Comparison of ENCODE assay signal across 8 mouse cellular contexts in genomic region chr13:63335421-63336134, GRCm38 (mm10).
DNase-seq lines count a peak whose midpoint lies in the region; ATAC-seq and TF ChIP-seq lines count a peak whose summit lies in the region.

No protein-coding gene starts in this region.

- 84% methylated on average over 4 of the region's 4 CpGs for WGBS in spleen, adult 2 months
- WGBS in embryonic facial prominence, embryonic 15.5 days: 51% methylated on average over 4 of the region's 4 CpGs
- WGBS in limb, embryonic 11.5 days: 43% methylated on average over 4 of the region's 4 CpGs
- 77% methylated on average over 4 of the region's 4 CpGs for WGBS in small intestine, adult 2 months

- no peak for ATAC-seq in embryonic facial prominence, embryonic 15.5 days (ENCODE audit: insufficient number of reproducible peaks, low FRiP score, low TSS enrichment, low read depth)
- no peak; the same call in 1 of the 2 replicates for ATAC-seq in limb, embryonic 11.5 days (ENCODE audit: insufficient number of reproducible peaks, low FRiP score, low TSS enrichment, low read depth)

- no peak overlapping the region for H3K4me2 ChIP-seq in embryonic facial prominence, embryonic 15.5 days (replicated peaks)
- H3K4me2 ChIP-seq in limb, embryonic 11.5 days (ENCODE audit: low read depth, severe bottlenecking): no peak overlapping the region

- no peak for TF ChIP-seq POLR2A in spleen, adult 2 months (IDR thresholded peaks at IDR 0.05; ENCODE audit: low read depth, low read length)
- no peak for TF ChIP-seq POLR2A in small intestine, adult 2 months (IDR thresholded peaks at IDR 0.05; ENCODE audit: low read depth, low read length)

- no peaks in the 10 kb centered on the region for H3K27me3 ChIP-seq in spleen, adult 2 months (ENCODE audit: control insufficient read depth, insufficient read depth, low read length)
- H3K27me3 ChIP-seq in embryonic facial prominence, embryonic 15.5 days: no peaks in the 10 kb centered on the region
- no peaks in the 10 kb centered on the region for H3K27me3 ChIP-seq in limb, embryonic 11.5 days (ENCODE audit: control insufficient read depth, insufficient read depth, low read length)
- no peaks in the 10 kb centered on the region for H3K27me3 ChIP-seq in small intestine, adult 2 months (ENCODE audit: control insufficient read depth, insufficient read depth, low read length)

- no peaks in the 10 kb centered on the region for H3K9me3 ChIP-seq in embryonic facial prominence, embryonic 15.5 days (replicated peaks)
- no peaks in the 10 kb centered on the region for H3K9me3 ChIP-seq in limb, embryonic 11.5 days (ENCODE audit: control insufficient read depth, low read length)

- DNase-seq in cerebellum, adult 8-10 months: peak; percentile 46
- no peak for DNase-seq in cerebellum, adult 9-11 months
- DNase-seq in spleen, adult 2 months (ENCODE audit: low read depth in 1 of 2, low spot score in 2 of 2): no peak
- DNase-seq in spleen, adult 18-20 months: no peak
- DNase-seq in limb, embryonic 11.5 days (ENCODE audit: low spot score): peak; percentile 67
- no peak for DNase-seq in frontal cortex, postnatal 10 days (ENCODE audit: low spot score in 2 of 2)

- no peak overlapping the region for H3K4me3 ChIP-seq in spleen, adult 2 months (ENCODE audit: extremely low read depth, insufficient read depth, insufficient read length)
- H3K4me3 ChIP-seq in embryonic facial prominence, embryonic 15.5 days (replicated peaks): no peak overlapping the region
- no peak overlapping the region for H3K4me3 ChIP-seq in limb, embryonic 11.5 days (ENCODE audit: low read depth, low read length)
- H3K4me3 ChIP-seq in small intestine, adult 2 months (ENCODE audit: low read depth, low read length): no peak overlapping the region

- peak; percentile 31; the same call in 1 of the 2 replicates for TF ChIP-seq CTCF in spleen, adult 2 months (IDR thresholded peaks at IDR 0.05; ENCODE audit: extremely low read depth, insufficient read depth, insufficient read length, insufficient replicate concordance)
- TF ChIP-seq CTCF in small intestine, adult 2 months (IDR thresholded peaks at IDR 0.05; ENCODE audit: extremely low read depth, insufficient read length, insufficient replicate concordance, low read depth, low read length): peak; percentile 59; the same call in 1 of the 2 replicates

- H3K4me1 ChIP-seq in spleen, adult 2 months (ENCODE audit: control insufficient read depth, insufficient read depth, insufficient read length): no peaks in the 10 kb centered on the region
- peaks cover 41% of the 10 kb centered on the region for H3K4me1 ChIP-seq in embryonic facial prominence, embryonic 15.5 days
- peaks cover 23% of the 10 kb centered on the region for H3K4me1 ChIP-seq in limb, embryonic 11.5 days (ENCODE audit: control insufficient read depth, insufficient read depth, low read length)
- no peaks in the 10 kb centered on the region for H3K4me1 ChIP-seq in small intestine, adult 2 months (ENCODE audit: control insufficient read depth, insufficient read depth, insufficient read length, low read length)

- no peak overlapping the region for H3K27ac ChIP-seq in spleen, adult 2 months (ENCODE audit: insufficient read depth, low read length)
- peak overlapping the region; percentile 53 for H3K27ac ChIP-seq in embryonic facial prominence, embryonic 15.5 days (replicated peaks)
- no peak overlapping the region for H3K27ac ChIP-seq in limb, embryonic 11.5 days (replicated peaks; ENCODE audit: low read depth, low read length)
- no peak overlapping the region for H3K27ac ChIP-seq in small intestine, adult 2 months (ENCODE audit: insufficient read depth, low read depth, low read length)

- peaks cover 3% of the 10 kb centered on the region; the same call in 1 of the 2 replicates for H3K36me3 ChIP-seq in spleen, adult 2 months (ENCODE audit: control insufficient read depth, insufficient read depth, low read length)
- H3K36me3 ChIP-seq in embryonic facial prominence, embryonic 15.5 days: no peaks in the 10 kb centered on the region
- no peaks in the 10 kb centered on the region; the same call in 1 of the 2 replicates for H3K36me3 ChIP-seq in limb, embryonic 11.5 days (ENCODE audit: control insufficient read depth, insufficient read depth, low read length)
- no peaks in the 10 kb centered on the region for H3K36me3 ChIP-seq in small intestine, adult 2 months (ENCODE audit: control insufficient read depth, insufficient read depth, low read length)

- H3K9ac ChIP-seq in embryonic facial prominence, embryonic 15.5 days: no peak overlapping the region
- H3K9ac ChIP-seq in limb, embryonic 11.5 days (ENCODE audit: low read length): no peak overlapping the region

Comparison
In these comparisons a context has a peak if more than half of its experiments do, and no peak if none do; other contexts are left out.
1. DNase-seq: peak in cerebellum, adult 8-10 months (single experiment) and limb, embryonic 11.5 days (single experiment); none in cerebellum, adult 9-11 months (single experiment), spleen, adult 2 months (0 of 2), spleen, adult 18-20 months (0 of 2) and frontal cortex, postnatal 10 days (0 of 2).